Mouse (Mus musculus) adrenal gland, postnatal 14 days (tissue): ENCODE results near the gene Cacnb4. TPM values are rescaled to one million over a fixed set of nuclear protein-coding genes. Genes with fewer than 3 reads are reported as not detected.

Experiments used
- DNase-seq: peaks from one replicate; pipeline ENCODE4 v3.0.0; 2021; ENCODE audit warnings: mixed read lengths
- total RNA-seq: library from RNA; stranded (reverse); gene quantifications from 2 replicates; pipeline ENCODE4 v1.2.3, GENCODE M21; 2021

Gene Cacnb4
- total RNA-seq, 1 experiment from 2014 or later: 1.9 TPM

DNA sequence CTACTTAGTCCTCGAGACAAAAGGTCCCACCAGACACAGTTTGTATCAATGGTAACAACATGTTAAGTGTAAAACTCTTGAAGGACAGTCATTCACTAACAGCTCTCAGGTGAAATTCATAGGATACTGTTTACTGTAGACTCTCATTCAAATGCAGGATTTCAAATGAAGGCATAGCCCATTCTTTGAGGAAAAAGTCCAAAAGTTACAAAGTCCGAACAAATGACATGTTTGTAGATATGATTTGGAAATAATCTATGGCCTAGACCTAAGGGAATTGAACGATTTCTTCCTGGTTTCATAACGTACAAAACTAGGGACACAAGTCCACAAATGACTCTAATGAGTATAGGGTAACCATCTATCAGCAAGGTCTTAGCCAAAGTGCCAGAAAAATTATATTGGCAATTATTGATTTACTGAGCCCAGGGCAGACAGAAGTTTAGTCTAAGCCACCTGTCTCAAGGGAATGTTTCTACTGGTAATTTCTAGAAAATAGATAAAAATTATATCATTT lies 206.5 kb downstream of the Cacnb4 start:
- DNase-seq: no peak

DNA sequence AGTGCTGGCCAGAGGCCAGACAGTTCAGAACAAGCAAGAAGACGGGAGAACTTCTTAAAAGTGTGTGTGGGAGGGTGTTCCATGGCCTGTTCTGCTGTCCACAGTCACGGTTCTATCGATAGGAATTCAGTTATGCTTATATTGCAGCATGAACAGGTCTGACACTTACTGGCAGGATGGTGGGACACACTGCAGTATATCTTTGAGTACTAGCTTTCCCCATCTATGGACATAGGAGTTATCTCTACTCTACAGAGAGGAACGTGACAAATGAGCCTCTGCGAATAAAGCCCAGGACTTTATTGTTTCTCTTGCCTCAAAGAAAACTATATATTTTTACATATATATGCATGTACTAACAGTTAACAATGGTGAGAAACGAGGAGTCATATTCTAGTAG lies 209.0 kb downstream of the Cacnb4 start:
- DNase-seq: no peak

DNA sequence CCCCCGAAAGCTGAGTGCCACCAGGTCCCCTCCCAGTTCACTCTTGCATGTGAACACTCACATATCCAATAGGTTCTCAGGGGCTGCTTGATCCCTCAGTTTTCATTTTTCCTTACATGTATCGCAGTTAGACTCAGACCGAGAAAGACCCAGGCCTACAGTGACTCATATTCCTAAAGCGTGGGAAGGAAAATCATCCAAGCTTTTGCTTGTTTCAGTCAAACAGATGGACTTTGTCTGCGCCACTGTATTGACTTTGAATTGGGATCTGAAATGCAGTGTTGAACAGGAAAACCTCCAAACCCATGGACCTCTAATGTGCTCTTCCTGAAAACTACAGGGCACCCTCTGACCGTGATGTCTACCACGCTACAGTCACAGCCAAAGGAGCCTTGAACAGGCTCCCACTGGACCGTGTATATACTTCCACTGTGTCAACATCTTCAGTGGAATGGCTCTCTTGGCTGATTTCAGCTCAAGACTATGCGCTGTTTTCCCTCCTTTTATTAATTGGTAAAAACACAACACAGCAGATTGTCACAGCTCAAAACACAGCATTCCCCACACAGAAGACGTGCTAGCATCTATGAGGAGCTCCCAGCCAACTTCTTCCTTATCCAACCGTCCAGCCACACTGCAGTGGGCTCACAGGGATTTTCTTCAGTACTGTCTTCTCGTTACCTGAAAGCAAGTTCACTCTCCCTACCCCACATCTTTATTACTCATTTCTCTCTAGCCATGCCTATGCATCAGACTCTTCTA lies 215.2 kb downstream of the Cacnb4 start:
- no peak for DNase-seq

DNA sequence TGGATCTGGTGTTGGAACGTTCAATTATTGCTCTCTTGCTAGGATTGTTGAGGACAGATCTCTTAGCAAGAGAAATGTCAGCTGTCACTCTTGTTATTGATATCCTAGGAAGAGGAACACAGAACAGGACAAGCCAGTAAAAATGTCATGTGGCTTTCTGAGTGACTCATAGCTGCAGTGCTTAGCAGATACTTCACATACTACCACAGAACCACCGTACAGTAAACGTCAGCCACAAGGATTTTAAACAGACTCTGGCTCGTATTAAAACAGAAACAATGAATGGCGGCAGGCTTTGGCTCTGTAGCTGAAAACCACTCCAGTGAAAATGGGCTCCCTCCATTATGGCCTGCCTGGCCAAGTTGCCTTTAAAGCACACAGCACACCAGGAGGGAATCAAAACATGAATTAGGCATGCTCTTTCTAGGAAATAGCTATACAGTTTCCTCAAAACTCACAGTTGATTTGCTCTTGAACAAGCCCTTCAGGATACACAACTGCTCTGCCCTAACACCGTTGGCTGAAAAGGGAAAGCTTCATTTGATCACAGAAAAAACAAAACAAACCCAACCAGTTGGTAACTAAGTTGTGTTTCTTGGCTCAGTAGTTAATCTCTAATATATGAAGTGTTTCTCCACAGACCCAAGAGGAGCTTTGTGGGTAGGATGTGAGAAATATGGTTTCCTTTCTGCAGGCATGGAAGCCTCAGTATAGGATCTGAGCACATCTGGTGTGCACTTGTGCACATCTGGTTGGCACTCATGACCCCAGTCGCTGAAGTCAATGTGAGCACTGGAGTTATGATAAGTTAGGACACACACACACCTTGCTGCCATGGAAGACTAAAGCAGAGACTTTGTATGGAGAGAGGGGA lies 220.8 kb downstream of the Cacnb4 start:
- no peak for DNase-seq

DNA sequence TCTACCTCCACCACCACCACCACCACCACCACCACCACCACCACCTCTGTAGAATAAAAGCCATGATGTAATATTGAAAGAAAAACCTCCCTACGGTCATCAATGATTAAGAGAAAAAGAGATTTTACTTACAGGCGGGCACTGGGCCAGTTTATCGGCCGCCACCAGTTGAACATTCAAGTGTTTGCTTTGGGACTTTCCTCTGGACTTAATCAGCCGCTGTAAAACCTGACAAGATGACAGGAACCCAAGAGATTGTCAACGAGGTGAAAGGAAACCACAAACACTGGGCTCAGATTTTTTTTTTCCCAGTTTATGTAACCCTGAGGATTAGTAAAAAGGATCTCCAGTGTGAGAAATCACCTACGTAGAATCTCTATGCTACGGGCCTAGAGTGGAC lies 226.8 kb downstream of the Cacnb4 start:
- DNase-seq: no peak

DNA sequence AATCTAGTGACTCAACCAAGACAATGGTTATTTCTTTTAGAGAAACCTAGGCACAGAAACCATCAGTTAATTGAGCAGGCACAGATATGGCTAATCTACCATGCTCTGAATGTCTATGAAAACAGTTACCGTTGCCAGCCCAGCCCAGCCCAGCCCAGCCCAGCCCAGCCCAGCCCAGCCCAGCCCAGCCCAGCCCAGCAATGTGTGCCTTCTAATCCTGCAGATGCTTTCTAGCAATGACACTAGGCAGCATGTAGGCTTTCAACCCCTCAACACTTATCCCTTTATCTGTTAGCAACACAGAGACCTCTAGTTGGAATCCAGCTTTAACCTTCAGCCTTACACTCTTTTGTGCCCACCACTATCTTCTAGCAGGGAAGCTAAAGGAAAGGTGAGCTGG lies 227.7 kb downstream of the Cacnb4 start:
- no peak for DNase-seq

DNA sequence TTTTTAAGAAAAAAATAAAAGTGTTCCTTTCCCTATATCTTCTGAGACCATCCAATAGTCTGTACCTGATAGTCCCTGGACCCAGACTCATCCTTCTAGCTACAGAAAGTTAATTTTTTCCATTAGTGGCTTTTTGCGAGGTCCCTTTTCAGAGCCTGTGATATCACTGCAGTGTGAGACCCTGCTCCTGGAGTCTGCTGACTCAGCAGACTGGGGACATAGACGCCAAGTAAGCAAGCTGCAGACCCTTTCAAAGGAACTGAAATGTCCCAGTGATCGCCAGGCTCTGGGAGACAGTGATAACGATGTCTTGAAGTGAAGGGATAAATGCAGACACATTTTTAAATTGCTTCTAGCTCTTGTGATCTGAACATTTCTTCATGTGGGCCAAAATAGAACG lies 230.0 kb downstream of the Cacnb4 start:
- DNase-seq: no peak

DNA sequence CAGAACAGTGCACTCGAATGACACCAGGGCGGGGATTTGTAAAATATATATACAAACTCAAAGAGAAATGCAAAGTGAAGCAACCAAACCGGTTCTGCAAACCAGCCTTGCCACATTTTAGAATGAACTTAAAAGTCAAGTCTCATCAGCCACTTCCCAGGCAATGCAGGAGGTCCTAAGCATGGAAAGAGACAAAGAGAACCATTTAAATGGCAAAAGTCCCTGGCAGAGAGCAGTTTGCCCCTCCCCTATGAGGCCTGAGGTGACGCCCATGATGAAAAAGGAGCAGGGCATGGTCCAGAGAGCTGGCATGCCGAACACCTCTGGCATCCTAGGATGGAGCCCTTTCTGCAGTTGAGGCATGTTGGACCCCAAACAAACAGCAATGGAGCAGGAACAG lies 234.5 kb downstream of the Cacnb4 start:
- no peak for DNase-seq

DNA sequence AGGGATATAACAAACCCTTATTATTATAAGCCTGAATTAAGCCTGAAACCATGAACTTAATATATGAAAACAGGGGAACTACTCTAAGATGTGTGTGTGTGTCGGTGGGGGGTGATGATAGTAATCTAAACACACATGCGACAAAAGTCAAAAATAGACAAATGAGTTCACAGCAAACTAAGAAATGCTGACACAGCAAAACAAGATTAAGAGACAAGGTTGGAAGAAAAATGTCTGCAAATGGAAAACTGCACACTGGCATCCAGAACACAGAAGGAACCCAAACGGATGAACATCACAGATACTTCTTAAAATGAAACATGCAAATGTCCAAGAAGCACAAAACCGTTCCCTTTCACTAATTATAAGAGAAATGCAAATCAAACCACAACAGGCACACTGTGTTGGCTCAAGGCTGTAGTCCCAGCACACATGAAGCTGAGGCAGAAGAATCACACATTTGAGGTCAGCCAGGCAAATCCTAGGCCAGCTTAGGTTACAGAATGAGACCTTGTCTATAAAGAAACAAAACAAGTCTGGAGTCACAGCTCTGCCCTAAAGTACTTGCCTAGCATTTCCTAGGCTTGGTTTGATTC lies 236.1 kb downstream of the Cacnb4 start:
- DNase-seq: no peak

DNA sequence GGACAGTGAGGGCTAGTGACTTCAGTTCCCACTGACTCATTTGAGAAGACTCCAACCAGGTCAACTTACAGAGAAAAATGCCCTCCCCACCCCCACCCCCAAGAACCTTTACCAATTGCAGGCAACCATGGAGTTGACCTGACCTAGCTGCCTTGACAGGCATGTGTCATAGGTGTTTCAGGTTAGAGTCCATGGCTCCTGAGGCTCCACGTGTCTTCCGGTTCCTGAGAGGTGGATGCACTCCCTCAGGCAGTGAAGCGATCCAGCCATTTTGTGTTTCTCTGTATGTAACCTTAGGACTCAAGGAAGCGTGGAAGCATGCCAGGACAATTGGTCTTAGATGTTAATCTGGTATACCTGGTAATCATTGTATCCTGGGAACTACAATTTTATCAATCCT lies 238.2 kb downstream of the Cacnb4 start:
- DNase-seq: no peak

DNA sequence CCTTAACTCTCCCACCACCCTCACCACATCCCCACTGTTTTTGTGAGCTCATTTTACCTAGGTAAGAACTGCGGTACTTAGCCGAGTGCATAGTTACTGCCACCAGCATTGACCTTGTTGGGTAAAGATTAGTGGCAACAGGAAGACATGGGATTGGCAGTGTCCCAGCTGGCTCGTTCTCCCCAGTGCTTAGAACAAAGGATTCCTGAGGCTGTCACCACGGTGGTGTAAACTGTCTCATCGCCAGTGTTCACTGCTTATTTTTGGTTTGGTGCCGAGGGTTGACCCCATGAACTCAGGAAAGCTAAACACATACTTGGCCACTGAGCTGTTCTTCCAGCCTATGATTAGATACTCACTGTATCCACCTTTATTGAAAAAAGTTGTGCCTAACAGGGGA lies 238.6 kb downstream of the Cacnb4 start:
- peak; percentile 90 for DNase-seq

DNA sequence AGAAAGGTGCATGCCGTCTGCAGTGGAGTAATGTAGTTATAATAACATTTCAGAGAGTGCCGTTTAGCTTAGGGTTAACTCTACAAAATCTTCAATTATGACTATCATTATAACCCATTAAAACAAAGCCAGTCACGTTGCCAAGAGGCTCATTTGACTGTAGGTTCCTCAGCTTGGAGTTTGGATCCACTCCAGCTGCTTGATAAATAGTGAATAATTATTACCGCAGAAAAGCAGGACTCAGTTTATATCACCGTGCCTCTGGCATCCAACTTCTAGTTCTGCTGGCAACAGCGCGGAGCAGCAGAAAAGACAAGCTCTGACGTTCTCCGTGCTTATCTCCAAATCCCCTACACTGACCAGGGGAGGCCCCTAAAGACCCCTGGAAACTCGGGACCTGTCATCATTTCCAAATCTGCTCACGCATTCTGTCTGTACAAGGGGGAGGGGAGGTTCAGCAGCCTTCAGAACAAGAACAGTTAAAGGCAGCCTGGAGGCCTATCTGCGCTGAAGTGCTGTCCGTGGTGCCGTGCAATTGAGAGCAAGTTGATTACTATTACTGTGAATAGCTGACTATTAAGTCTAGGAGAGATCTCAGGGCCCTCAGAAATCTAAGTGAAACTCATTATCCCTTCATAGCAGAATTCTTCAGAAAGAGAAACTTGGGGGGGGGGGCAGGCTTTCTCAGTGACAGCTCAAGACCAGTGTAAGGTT lies 240.6 kb downstream of the Cacnb4 start:
- no peak for DNase-seq

DNA sequence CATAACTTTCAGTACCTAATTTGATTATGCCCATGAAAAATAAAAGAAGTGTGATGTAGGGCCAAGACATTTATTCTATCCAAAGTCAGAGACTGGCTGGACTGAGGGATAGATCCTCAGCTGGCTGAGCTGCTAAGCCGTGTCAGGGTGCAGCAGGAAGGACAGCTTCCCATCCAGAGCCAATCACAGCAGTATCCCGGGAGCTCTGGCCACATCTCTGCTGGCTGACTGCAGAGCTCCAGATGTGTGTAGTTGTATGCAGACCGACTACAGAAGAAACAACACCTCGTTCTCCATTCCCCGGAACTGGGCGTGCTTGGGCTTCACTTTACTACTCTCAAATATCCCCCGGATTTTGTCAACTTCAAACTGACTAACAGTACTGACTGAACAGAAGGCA lies 243.3 kb downstream of the Cacnb4 start:
- no peak for DNase-seq

DNA sequence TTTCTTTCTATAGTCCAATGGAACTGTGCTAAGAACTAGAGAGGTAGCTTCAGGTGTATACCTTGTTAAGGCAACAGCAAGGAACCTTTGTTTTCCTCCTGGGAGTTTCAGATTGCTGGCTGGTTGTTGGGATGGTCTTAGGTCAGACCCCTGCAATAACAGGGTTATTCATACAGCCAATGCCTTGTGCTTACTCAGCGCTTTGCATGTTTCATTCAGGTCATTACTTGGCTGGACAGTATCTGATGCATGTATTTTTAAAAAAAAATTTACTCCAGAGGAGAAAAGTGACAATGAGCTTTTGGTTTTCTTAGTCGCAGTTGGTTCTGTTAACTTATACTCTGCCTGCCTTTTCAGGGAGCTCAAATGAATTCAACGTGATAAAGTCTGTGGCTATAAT lies 249.2 kb downstream of the Cacnb4 start:
- DNase-seq: no peak

DNA sequence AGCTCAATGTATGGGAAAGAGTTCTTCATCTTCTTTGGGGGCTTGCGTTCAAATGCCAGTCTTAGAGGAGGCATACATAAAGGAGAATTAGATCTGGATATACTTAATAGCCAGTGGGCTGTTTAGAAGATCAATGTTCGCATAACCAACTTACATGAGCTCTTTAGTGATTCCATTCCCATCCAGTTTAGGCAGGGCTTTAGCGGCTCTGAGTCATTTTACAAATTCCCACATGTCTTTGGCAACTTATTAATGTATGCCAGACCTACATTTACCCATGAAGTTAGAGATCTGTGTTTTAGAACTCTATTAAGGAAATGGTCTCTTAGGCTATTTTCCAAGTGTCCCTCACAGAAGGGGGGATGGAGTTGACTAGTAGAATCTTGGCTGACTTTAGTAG lies 250.6 kb downstream of the Cacnb4 start:
- no peak for DNase-seq

DNA sequence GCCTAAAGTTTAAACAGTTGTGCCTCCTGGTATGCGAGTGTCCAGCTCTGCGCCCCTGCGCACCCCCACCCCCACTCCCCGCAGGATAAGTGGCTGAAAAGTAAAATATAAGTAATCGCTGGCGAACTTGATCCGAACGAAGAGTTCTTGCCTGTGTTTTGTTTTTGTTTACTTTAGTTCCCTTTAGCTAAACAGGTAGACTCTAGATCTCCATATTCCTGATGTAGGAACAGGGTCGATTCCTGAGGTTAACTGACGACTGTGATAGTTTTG lies 251.2 kb downstream of the Cacnb4 start:
- DNase-seq: no peak

DNA sequence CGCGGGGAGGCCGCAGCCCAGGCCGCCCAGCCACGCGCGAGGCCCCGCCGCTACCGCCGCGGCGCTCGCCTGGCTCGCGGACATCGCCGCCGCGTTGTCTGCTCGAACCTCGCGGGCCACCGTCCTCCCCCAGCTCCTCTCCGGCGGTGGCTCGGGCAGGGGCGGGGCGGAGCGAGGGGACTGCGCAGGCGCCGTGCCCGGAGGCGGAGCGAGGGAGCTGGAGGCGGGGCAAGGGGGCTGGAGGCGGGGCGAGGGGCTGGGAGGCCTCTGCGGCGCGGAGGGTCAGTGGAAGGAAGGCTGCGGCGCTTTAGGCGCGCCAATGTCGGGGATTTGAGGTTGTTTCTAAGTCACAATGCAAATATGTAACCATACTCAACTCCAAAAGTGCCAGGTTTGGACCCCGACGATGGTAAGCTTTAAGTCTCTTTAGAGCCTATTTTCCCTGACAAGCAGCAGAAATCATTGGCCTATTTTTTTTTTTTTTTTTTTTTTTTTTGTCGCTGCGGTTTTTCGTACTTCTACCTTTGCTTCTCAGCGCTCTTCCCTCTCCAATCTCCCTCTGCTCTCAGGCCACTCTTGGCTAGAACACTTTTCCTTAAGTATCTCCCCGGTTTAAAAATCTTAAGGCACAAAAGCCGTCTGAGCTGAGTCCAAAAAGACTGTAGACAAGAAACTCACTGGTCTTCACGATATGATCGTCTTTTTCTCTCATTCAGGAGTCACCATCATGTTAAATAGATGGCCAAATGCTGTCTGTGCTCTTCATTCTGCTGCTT lies 251.7 kb downstream of the Cacnb4 start, which contains the start of gene Arl5a:
Gene Arl5a, minus strand, starts transcription at position 155 of the 776 bp plus-strand sequence.
- DNase-seq: peak; percentile 99

DNA sequence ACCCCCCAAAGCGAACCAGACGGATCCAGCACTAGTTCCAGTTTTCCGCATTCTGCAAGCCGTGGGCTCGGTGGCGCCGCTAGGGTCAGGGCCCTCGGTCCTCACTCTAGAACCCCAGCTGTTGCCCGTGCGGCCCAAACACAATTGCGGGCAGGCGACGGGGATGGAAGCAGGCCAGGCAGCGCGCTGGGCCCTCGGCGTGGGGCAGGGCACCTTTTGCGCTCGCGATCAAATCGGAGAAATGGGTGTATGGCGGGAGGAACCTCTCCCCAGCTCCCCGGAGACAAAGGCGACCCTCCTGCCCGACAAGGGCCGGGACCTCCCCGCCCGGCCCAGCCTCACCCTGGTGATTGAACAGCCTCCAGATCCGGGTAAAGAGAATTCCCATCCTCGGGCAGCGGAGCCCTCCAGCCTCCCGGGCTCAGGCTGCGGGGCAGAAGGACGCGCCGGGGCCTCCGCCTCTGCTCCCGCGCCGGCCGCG lies 252.3 kb downstream of the Cacnb4 start:
- DNase-seq: peak; percentile 69

DNA sequence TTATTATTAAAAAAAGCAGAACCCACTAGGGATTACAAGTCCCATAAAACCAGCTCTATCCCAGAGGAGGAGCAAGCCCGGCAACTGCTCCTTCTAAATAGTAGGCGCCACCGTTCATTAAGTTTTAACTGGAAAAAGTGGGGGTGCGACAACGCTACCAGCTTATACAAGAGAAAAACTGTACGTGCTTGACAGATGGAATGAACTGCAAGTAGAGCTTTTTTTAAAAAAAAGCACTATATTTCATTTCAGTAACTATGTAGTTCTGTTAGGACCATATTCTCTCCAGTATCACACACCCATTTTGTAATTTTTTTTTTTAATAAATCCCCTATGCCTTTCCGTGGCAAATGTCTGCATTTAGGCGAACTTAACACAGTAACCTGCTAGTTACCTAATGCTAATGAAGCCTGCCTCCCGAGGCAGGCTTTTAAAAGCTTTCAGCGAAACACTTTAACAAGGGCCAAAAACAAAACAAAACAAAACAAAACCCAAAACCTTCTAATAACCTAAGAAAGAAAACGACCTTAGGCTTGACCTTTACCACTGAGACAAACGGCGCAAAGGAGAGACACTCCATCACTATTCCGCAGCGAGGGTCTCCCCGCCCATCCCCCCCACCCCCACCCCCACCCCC lies 252.9 kb downstream of the Cacnb4 start:
- peak; percentile 17 for DNase-seq

DNA sequence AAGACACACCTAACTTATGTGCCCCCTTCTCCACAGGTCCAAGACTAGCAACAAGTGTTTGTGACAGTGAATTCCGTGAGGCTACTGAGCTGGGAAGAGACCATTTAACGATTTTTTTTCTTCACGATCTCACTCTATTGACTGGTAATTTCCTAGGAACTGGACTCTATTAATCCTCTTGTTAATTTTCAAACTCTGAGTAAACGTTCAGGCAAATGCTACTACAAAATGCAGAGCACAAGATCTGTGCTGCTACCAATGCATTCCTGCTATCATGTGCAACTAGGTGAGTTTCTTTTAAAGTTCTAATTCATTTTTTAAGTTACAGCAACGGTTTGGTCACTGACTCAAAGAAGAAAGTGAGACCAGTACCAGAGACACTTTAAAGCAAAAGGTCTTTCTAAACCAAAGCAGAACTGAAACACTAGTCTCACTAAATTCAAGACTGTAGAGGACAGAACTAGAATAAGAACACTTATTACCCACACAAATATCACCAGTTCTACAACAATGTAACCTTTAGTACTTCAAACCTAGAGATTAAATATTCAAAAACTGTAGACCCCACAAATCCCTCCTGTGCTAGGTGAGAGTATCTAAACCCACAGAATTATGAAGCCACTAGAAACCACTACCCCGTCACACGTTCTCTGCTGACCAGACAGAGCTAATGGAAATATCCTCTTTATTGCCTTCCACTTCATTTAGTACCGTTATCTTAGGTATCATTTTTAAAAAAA lies 253.6 kb downstream of the Cacnb4 start:
- DNase-seq: no peak
